Mouse (Mus musculus) MEL (cell line): ENCODE measurements around the gene Vstm4. TPM values are rescaled to one million over a fixed set of nuclear protein-coding genes. Genes with fewer than 3 reads are reported as not detected.
A peak's percentile ranks its signal among the peaks of the same experiment; 100 is the strongest.

Source experiments
- DNase-seq: peaks from one replicate; pipeline ENCODE4 v3.0.0; 2011; ENCODE audit warnings: low read depth, low spot score
- H3K27ac ChIP-seq: 2 replicates; pipeline ENCODE4 v1.5.1; 2012; ENCODE audit warnings: low read depth, mild to moderate bottlenecking, control low read depth, low read length, moderate library complexity; ENCODE audit not compliant: control insufficient read depth
- H3K27me3 ChIP-seq, 2 experiments: fragments of 150-350 bp in 1 of 2; sonication (generic) in 1 of 2; 2 replicates each; pipeline ENCODE4 v1.6.1; 2012; ENCODE audit warnings: low read length in 2 of 2, mild to moderate bottlenecking in 2 of 2, improper control_type of control experiment in 1 of 2, moderate library complexity in 1 of 2; ENCODE audit not compliant: insufficient read depth in 2 of 2, control insufficient read depth in 1 of 2
- H3K36me3 ChIP-seq, 2 experiments: 2 replicates each; pipeline ENCODE4 v1.6.1; 2012 to 2014; ENCODE audit warnings: low read length in 2 of 2, improper control_type of control experiment in 1 of 2, inconsistent platforms in 1 of 2, mild to moderate bottlenecking in 1 of 2; ENCODE audit not compliant: insufficient read depth in 2 of 2, control insufficient read depth in 1 of 2
- H3K4me1 ChIP-seq, 2 experiments: fragments of 150-350 bp in 1 of 2; sonication (generic) in 1 of 2; 2 replicates each; pipeline ENCODE4 v1.6.1; 2012; ENCODE audit warnings: low read length in 2 of 2, improper control_type of control experiment in 1 of 2, mild to moderate bottlenecking in 1 of 2; ENCODE audit not compliant: insufficient read depth in 2 of 2, control insufficient read depth in 1 of 2
- H3K4me3 ChIP-seq, 2 experiments: fragments of 150-350 bp in 1 of 2; sonication (generic) in 1 of 2; 2 replicates each; pipeline ENCODE4 v1.5.1; 2012; ENCODE audit warnings: low read depth in 2 of 2, low read length in 2 of 2, mild to moderate bottlenecking in 2 of 2, moderate library complexity in 2 of 2, control low read depth in 1 of 2, improper control_type of control experiment in 1 of 2; ENCODE audit not compliant: control insufficient read depth in 1 of 2, insufficient read depth in 1 of 2
- H3K79me2 ChIP-seq: 2 replicates; pipeline ENCODE4 v1.6.1; 2012; ENCODE audit warnings: mild to moderate bottlenecking, low read length, moderate library complexity; ENCODE audit not compliant: control insufficient read depth, poor library complexity, insufficient read depth
- H3K9ac ChIP-seq: 2 replicates; pipeline ENCODE4 v1.6.1; 2012; ENCODE audit warnings: low read depth, mild to moderate bottlenecking, control low read depth, low read length, moderate library complexity; ENCODE audit not compliant: control insufficient read depth, poor library complexity, severe bottlenecking
- H3K9me3 ChIP-seq: fragments of 150-350 bp; sonication (generic); replicated peaks from 2 replicates; pipeline ENCODE4 v1.6.1; 2012; ENCODE audit warnings: mild to moderate bottlenecking, low read length, improper control_type of control experiment, moderate library complexity; ENCODE audit not compliant: insufficient read depth
- CTCF ChIP-seq, 3 experiments: IDR thresholded peaks in 2 of 3; conservative IDR thresholded peaks in 1 of 3; 2 replicates each; pipeline ENCODE4 v1.5.1; 2011 to 2012; ENCODE audit warnings: low read length in 3 of 3, low read depth in 2 of 3, mild to moderate bottlenecking in 2 of 3, improper control_type of control experiment in 1 of 3, inconsistent platforms in 1 of 3, mixed read lengths in 1 of 3, moderate library complexity in 1 of 3; ENCODE audit not compliant: control insufficient read depth in 1 of 3, insufficient read depth in 1 of 3, poor library complexity in 1 of 3, severe bottlenecking in 1 of 3
- E2F4 ChIP-seq: IDR thresholded peaks from 2 replicates; pipeline ENCODE4 v1.6.1; 2011; ENCODE audit warnings: low read depth, low read length, improper control_type of control experiment, borderline replicate concordance
- ELF1 ChIP-seq: IDR thresholded peaks from 2 replicates; pipeline ENCODE4 v1.6.1; 2014; ENCODE audit warnings: low read depth, mild to moderate bottlenecking, inconsistent platforms, low read length, improper control_type of control experiment, moderate library complexity
- EP300 ChIP-seq, 2 experiments: IDR thresholded peaks; 2 replicates each; pipeline ENCODE4 v1.6.1; 2011; ENCODE audit warnings: improper control_type of control experiment in 2 of 2, low read length in 2 of 2, low read depth in 1 of 2, mild to moderate bottlenecking in 1 of 2
- GATA1 ChIP-seq: IDR thresholded peaks from 2 replicates; pipeline ENCODE4 v1.6.1; 2011; ENCODE audit warnings: low read depth, low read length, improper control_type of control experiment
- HCFC1 ChIP-seq: IDR thresholded peaks from 2 replicates; pipeline ENCODE4 v1.6.1; 2012; ENCODE audit warnings: low read depth, mild to moderate bottlenecking, inconsistent platforms, low read length, improper control_type of control experiment, moderate library complexity
- JUND ChIP-seq: IDR thresholded peaks from 2 replicates; pipeline ENCODE4 v1.6.1; 2011; ENCODE audit warnings: low read depth, mild to moderate bottlenecking, improper control_type of control experiment, low read length
- KAT2A ChIP-seq: conservative IDR thresholded peaks from 2 replicates; pipeline ENCODE4 v1.6.1; 2012; ENCODE audit warnings: low read depth, low read length, improper control_type of control experiment, inconsistent platforms
- MAFK ChIP-seq: IDR thresholded peaks from 2 replicates; pipeline ENCODE4 v1.6.1; 2011; ENCODE audit warnings: low read depth, mild to moderate bottlenecking, low read length, improper control_type of control experiment, borderline replicate concordance
- MAX ChIP-seq: IDR thresholded peaks from 2 replicates; pipeline ENCODE4 v1.6.1; 2011; ENCODE audit warnings: low read length, improper control_type of control experiment
- MAZ ChIP-seq: IDR thresholded peaks from 2 replicates; pipeline ENCODE4 v1.6.1; 2012; ENCODE audit warnings: low read depth, mild to moderate bottlenecking, inconsistent platforms, low read length, improper control_type of control experiment
- SIN3A ChIP-seq: IDR thresholded peaks from 2 replicates; pipeline ENCODE4 v1.6.1; 2012; ENCODE audit warnings: low read length, improper control_type of control experiment, inconsistent platforms
- SMC3 ChIP-seq: IDR thresholded peaks from 2 replicates; pipeline ENCODE4 v1.6.1; 2011; ENCODE audit warnings: low read depth, low read length, improper control_type of control experiment
- TAL1 ChIP-seq: IDR thresholded peaks from 2 replicates; pipeline ENCODE4 v1.6.1; 2012; ENCODE audit warnings: mild to moderate bottlenecking, inconsistent platforms, low read length, moderate library complexity, mixed read lengths
- TCF12 ChIP-seq: IDR thresholded peaks from 2 replicates; pipeline ENCODE4 v1.6.1; 2014; ENCODE audit warnings: low read depth, mild to moderate bottlenecking, inconsistent platforms, low read length, improper control_type of control experiment, moderate library complexity
- ZNF384 ChIP-seq: IDR thresholded peaks from 2 replicates; pipeline ENCODE4 v1.6.1; 2012; ENCODE audit warnings: low read depth, mild to moderate bottlenecking, inconsistent platforms, low read length, improper control_type of control experiment
- polyA plus RNA-seq, 2 experiments: library from polyadenylated mRNA; stranded (reverse) in 1 of 2; unstranded in 1 of 2; fragments of >175 nt in 1 of 2; fragments of >200 nt in 1 of 2; gene quantifications; 2 replicates each; pipeline versions ENCODE4 v1.2.1 to v1.2.4; 2012; ENCODE audit warnings: low replicate concordance in 2 of 2, low read depth in 1 of 2; ENCODE audit not compliant: insufficient read length in 2 of 2, insufficient read depth in 1 of 2, missing spikeins in 1 of 2
- total RNA-seq: library from RNA; depleted of rRNA; stranded (reverse); fragments of 300-350 nt; gene quantifications from 2 replicates; pipeline ENCODE4 v1.2.3, GENCODE M21; 2012

The Vstm4 gene
- total and polyA plus RNA-seq, 3 experiments = not detected

DNA sequence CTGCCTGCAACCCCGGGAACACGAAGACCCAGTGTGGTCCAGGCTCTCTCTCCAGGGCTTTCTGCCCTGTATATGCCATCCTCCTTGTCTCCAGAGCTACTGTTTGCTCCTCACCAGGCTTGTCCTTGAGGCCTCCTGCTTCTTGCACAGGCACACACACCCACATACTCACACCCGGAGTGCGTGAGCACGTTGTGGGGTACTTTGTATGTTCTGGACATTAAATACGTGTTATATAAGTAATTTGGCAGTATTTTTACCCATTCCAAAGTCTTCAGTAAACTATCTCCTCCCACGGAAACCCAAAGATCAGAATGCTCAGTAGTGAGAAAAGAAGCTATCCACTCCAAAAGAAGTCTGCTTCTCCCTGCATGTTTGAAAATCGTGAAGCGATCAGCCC lies 67.3 kb downstream of the Vstm4 start (continued):
- TF ChIP-seq GATA1 = no peak
- no peak for TF ChIP-seq CTCF (IDR thresholded peaks at IDR 0.05 in 2 of 3, conservative IDR thresholded peaks at IDR 0.05 in 1 of 3; ENCODE audit: control insufficient read depth in 1 of 3, insufficient read depth in 1 of 3, low read depth in 2 of 3, low read length in 3 of 3, poor library complexity in 1 of 3, severe bottlenecking in 1 of 3)
- TF ChIP-seq E2F4 = no peak

GRCm38 (mm10) chr14:32931709-32932108 lies 75.2 kb downstream of the Vstm4 start:
- Histone ChIP-seq H3K27ac (no peak overlapping the region), H3K4me3 (no peak overlapping the region), H3K27me3 (no peaks in the 10 kb centered on the region), H3K36me3 (no peaks in the 10 kb centered on the region), H3K9ac (no peak overlapping the region), H3K4me1 (no peaks in the 10 kb centered on the region), H3K9me3 (no peaks in the 10 kb centered on the region), H3K79me2 (no peaks in the 10 kb centered on the region)
- peak; percentile 3 for DNase-seq
- TF ChIP-seq KAT2A (no peak), MAFK (no peak), MAX (no peak), E2F4 (no peak)

DNA sequence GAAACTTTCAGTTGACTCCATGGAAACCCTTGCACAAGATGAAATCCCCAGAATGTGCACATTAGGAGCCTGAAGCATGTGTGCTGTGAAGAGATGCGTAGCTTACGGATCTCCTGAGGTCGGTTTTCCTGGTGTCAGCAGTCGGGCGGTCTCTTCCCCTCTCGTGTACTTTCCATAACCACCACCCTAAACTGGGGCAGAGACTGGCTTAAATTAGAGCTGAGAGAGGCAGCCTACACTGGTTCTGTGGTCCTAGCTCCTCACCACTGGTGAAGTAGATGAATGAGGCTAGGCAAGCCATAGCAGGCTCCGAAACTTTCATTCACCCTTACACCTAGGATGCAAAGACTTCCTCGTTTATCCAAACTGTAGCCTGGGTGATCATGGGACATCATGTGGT lies 75.7 kb downstream of the Vstm4 start:
- no peak for DNase-seq
- Histone ChIP-seq H3K27me3 (no peaks in the 10 kb centered on the region), H3K4me3 (no peak overlapping the region), H3K9me3 (no peaks in the 10 kb centered on the region), H3K36me3 (no peaks in the 10 kb centered on the region), H3K27ac (no peak overlapping the region), H3K4me1 (no peaks in the 10 kb centered on the region), H3K9ac (no peak overlapping the region), H3K79me2 (no peaks in the 10 kb centered on the region)
- no peak for TF ChIP-seq KAT2A
- no peak for TF ChIP-seq MAFK
- no peak for TF ChIP-seq TCF12

DNA sequence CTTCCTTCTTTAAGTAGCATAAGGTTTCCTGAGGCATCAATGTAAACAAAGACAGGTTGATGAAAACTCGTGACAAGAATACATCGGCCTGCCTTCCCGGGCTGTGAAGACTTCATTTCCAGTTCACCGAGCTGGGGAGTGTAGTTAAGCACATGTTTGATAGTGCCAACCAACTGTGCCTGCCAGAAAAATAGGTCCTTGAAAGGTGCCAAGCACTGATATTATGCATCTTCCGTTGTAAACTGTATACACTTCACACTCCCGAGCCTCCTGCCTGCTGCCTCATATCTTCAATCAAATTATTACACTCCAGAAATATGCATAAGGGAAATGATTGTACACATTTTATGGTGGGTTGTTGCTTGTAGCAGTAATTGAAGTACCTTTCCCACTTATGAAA lies 77.5 kb downstream of the Vstm4 start:
- no peaks in the 10 kb centered on the region for H3K4me1 ChIP-seq
- H3K9me3 ChIP-seq = no peaks in the 10 kb centered on the region
- H3K4me3 ChIP-seq = no peak overlapping the region
- TF ChIP-seq CTCF (IDR thresholded peaks at IDR 0.05 in 2 of 3, conservative IDR thresholded peaks at IDR 0.05 in 1 of 3; ENCODE audit: control insufficient read depth in 1 of 3, insufficient read depth in 1 of 3, low read depth in 2 of 3, low read length in 3 of 3, poor library complexity in 1 of 3, severe bottlenecking in 1 of 3) (no peak), MAX (no peak), ELF1 (no peak), ZNF384 (no peak), SMC3 (no peak), HCFC1 (no peak), SIN3A (no peak), EP300 (IDR thresholded peaks at IDR 0.05; ENCODE audit: low read depth in 1 of 2, low read length in 2 of 2) (no peak), MAZ (no peak), TAL1 (no peak), JUND (no peak)
- no peak overlapping the region for H3K9ac ChIP-seq
- no peaks in the 10 kb centered on the region for H3K36me3 ChIP-seq
- no peak overlapping the region for H3K27ac ChIP-seq
- no peaks in the 10 kb centered on the region for H3K27me3 ChIP-seq
- DNase-seq = no peak
- no peaks in the 10 kb centered on the region for H3K79me2 ChIP-seq
